Mouse (Mus musculus): ENCODE measurements around the gene Prkar2a.
A peak's percentile ranks its signal among the peaks of the same experiment; 100 is the strongest.

Prkar2a gene

GRCm38 (mm10) chr9:108752142-108752920, 63.2 kb downstream of the Prkar2a start:
- no peak for DNase-seq (ENCODE audit: low spot score)

- peak; percentile 30 for DNase-seq (ENCODE audit: low spot score)
These were observed 64.2 kb downstream of the Prkar2a start for GRCm38 (mm10) chr9:108753326-108753725.

GRCm38 (mm10) chr9:108753976-108754375, 64.9 kb downstream of the Prkar2a start:
- DNase-seq (ENCODE audit: low spot score) = no peak

- no peak for DNase-seq (ENCODE audit: low spot score)
These were observed 65.3 kb downstream of the Prkar2a start for GRCm38 (mm10) chr9:108754423-108754822.

- no peak for DNase-seq (ENCODE audit: low spot score)
These were observed 68.3 kb downstream of the Prkar2a start for GRCm38 (mm10) chr9:108757406-108757805.

GRCm38 (mm10) chr9:108759121-108759520, 70.0 kb downstream of the Prkar2a start:
- DNase-seq (ENCODE audit: low spot score) = no peak

DNA sequence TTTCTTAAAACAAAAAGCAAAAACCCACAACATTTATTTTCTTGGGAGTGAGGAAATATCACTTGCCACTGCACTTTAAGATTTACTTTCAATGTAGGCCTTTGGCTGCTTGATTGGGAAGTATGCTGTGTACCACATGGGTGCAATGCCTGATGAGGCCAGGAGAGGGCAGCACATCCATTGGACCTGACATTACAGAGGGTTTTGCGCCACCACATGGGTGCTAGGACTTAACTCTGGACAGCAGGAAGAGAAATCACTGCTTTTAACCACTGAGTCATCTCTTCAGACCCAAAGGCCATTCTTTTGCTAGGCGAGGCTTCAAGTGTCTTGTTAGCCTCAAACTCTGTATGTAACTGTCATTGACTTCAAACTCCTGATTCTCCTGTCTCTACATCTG, 70.7 kb downstream of the Prkar2a start:
- DNase-seq (ENCODE audit: low spot score) = peak; percentile 45

DNA sequence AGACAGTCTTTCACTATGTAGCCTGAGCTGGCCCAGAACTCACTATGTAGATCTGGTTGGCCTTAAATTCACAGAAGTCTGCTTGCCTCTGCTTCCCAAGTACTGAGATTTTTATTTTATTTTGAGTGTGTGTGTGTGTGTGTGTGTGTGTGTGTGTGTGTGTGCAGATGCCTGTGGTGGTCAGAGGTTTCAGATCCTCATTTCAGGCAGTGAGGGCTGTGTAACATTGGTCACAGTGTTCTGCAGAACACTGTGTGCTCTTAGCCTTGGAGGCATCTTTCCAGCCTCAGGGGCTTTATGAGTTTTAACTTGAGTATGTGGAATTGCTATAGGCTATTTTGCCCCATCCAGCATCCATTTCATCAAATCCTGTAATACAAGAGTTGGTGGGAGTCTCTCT, 72.4 kb downstream of the Prkar2a start:
- no peak for DNase-seq (ENCODE audit: low spot score)

DNA sequence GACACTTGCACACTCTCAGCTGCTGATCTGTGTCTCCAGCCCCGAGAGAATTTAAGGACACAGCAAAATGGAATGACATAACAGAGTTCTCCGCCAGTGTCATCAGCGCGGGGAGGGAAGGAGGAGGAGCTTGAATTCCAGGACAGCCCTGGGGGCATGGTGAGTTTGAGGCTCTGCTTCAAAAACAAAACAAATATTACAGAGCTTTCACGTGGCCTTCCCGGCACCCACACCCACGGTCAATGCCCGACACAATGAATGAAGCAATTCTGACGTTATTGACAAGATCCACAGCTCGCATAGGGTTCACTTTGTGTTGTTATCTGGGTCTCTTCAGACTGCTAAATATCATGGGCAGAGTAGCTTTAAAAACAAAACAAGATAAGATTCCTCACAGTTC, 75.9 kb downstream of the Prkar2a start:
- DNase-seq (ENCODE audit: low spot score) = no peak

DNA sequence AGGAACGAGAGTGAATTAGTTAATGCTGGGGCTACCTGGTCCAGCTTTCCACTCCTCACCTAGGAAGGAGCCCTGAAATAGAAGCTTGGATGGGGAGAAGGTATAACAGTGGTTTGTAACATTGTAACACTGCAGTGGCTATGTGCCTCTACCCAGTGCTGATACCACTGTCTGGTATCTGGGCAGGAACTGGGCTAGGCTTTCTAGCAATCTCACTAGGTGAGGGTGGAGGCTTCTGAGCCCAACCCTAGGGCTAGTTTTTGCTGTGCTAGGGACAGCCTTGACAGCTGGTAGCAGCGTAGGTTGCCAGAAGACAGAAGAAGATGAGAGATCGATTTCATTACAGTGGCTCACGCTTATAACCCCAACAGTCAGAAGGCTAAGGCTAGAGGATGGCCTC, 87.5 kb downstream of the Prkar2a start:
- DNase-seq (ENCODE audit: low spot score) = no peak

DNA sequence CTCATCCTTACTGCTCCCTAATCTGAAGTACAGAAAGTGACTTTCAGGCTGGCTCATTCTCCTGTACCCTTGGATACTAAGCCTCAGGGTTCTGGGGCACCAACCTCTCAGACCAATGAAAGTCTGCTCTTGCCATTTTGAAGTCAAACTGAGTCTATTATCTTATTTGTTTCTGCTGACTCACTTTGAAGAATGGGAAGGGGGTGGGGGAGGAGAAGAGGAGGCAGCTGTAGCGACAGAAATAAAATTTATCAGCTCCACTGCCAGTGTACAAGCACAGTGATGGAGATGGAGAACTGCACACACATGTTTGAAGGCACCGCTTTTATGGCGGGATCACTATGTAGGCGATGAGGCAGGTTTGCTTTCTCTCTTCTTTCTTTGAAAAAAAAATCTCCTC, 88.2 kb downstream of the Prkar2a start:
- no peak for DNase-seq (ENCODE audit: low spot score)

- DNase-seq (ENCODE audit: low spot score) = no peak
These were observed 91.8 kb downstream of the Prkar2a start for GRCm38 (mm10) chr9:108780959-108781358.

DNA sequence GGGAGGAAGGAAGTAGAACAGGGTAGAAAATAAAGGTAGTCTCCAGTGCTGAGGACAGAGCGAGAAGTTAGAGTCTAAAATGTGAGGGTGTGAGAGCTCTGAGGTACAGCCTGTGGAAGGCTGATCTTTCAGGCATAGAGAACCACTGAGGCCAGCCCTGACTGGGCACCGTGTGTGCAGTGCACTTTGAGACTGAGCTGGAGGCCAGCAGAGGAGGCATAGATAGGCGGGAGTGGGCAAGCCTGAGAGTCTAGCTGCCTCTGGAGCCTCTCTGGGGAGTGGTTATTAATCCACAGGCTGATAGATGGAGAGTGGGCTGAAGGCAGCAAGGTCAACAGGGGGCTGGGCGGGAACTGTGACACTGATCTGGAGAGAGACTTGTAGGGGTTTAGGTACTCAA, 92.8 kb downstream of the Prkar2a start:
- no peak for DNase-seq (ENCODE audit: low spot score)

DNA sequence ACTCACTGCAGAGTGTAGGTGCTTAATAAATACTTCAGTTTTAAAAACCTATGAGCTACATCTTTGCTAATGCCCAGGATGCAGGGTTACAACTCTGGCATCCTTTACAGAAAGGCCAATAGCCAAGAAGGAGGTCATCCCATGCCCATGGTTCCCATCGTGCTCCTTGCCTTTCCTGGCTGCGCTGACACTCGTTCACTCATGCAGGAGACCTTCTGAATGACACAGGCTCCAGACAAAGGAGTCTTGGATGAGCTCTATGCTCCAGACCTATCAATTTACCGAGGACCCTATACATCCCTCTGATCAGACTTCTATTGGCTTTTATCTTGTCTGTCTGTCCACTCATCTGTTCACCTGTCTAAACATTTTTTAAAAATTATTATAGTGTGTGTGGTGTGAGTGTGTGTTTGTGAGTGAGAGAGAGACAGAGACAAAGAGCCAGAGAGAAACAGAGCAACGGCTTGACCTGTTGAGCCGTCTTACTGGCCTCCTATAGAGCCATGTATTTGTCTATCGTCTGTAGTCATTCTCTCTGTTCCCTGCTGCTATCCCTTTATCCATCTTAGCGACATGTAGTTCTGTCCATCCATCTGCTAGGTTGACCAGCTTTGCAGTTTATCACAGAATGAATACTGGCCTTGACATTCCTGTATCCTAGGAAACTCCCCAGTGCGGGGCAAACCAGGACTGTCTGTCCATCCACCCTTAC, 93.9 kb downstream of the Prkar2a start:
- no peak for DNase-seq (ENCODE audit: low spot score)

DNA sequence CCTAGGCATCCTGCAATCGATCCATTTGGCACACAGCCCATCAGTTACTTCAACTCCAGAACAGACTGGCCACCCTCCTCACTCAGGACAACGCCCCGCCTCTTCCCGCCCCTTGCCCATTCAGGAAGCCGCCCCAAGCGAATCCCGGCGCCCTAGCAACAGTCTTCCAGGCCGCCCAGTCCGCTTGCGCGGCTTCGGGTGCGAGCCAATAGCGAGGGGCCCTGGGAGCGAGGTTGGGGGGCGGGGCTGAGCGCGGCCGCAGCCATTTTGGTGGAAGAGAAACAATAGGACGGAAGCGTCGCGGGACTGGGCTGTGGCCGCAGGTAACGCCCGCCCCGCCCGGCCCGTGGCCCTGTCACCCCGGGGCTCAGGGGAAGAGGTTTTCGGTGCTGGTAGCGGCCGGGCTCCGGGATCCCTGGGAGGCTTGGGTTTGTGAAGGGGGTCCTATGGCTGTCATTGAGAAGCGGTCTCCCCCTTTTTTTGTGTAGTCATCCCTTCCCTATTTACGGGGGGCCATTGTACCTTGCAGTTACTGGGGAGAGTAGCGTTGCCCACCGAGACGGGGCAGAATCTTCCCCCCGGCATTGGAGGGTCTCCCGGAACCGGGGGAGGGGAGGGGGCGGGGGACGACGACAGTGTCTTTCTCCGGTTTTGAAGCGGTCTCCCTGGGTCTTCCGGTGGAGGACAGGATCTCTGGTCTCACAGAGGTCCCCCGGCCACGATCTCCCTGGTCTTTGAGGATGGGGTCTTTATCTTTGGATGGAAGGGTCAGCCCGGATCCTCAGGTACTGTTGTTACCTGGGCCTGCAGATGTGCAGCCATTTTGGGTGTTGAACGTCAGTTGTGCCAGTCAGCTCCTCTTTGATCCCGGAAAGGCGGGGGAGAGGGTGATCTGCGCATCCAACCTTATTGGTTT, 94.7 kb downstream of the Prkar2a start, which contains the start of gene Ip6k2:
Gene Ip6k2 (plus strand): TSS at position 249 of the 916 bp plus-strand sequence.
- DNase-seq (ENCODE audit: low spot score) = peak; percentile 90

DNA sequence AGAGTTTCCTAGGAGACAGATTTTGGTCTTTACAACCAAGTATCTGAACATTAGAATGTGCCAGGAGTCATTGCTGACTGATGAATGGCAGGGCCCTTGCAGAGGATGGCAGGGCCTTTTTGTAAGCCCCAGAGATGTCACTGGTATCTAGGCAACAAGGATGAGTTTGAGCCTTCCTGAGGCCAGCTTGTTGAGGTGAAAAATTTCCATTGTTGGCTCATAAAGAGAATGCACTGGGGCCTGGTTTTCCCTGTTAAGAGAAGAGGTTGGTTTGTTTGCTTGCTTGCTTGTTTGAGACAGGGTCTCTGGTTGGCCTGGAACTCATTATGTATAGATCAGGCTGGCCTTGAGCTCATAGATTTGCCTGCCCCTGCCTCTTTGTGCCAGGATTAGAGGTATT, 96.3 kb downstream of the Prkar2a start:
- DNase-seq (ENCODE audit: low spot score) = no peak

DNA sequence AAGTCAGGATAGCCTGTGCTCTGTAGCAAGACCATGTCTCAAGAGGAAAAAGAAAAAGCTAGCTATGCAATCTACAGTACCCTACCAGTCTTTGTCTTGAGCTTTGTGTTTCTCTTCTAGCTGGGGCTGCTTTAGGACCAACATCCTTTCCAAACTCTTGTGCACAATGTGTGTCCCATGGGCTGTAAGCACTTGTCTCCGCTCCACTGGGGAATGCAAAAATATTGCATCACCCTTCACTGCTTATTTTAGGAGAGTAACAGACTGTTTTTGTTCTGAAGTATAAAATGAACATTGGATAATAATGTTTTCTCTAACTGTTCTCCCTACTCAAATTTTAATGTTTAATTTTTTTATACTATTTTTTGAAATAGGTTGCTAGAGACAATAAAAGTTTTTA, 97.4 kb downstream of the Prkar2a start:
- DNase-seq (ENCODE audit: low spot score) = no peak

DNA sequence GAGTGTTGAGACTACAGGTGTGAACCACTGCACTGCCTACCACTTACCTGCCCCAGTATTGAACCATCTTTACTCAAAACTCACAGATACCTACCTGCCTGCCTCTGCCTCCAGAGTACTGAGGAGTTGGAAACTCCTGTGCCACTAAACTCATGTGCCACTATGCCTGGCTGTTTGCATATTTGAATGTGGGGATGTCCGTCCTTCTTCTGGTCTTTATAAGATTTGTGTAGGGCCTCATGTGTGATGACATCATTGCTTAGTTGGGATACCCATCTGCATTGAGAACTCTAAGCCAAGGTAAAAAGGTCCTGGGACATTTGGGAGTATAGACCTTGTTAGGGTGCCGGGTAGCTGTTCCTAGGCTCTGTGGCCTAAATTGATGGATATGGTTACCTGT, 98.0 kb downstream of the Prkar2a start:
- DNase-seq (ENCODE audit: low spot score) = no peak

GRCm38 (mm10) chr9:108788713-108789112, 99.6 kb downstream of the Prkar2a start:
- no peak for DNase-seq (ENCODE audit: low spot score)

- DNase-seq (ENCODE audit: low spot score) = no peak
These were observed 103.2 kb downstream of the Prkar2a start for GRCm38 (mm10) chr9:108792307-108792706.

DNA sequence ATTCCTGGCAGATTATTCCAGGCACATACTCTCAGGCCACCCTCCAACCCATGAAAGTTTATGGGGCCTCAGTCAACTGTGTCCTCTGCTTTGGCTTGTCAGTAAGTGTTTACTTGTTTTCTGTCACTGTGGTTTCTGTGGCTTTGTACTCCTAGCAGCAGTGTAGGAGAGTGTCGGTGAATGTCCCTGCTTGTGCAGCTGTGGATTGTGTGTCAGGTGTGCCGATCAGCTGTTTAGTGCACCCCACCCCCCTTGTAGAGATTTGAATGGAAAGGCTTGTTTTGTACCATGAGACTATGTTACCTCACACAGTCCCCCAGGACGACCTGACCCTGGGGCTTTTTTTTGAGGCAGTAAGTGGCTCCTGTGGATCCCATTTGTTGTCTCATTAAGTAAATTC, 103.6 kb downstream of the Prkar2a start:
- DNase-seq (ENCODE audit: low spot score) = peak; percentile 75

DNA sequence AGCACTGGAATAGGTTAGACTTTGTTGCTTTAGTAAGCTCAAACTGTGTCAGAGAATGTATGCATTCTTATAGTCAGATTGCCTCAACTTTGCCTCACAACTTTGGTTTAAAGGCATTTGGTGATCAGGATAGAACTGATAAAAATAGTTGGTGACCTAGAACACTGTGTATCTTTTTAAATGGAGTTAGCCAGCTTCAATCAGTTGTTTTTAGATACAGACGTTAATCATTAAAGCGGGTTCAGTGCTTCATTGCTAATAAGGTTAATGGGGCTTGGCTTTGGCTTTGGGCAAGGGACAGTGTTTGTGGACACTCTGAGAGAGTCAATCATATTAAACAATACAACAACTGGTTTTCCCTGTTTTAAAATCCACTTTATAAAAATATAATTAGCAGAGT, 106.2 kb downstream of the Prkar2a start:
- DNase-seq (ENCODE audit: low spot score) = no peak
